Mouse (Mus musculus) right cerebral cortex, adult 18-20 months (tissue): Measurements from ENCODE around the gene Cpsf3.
A peak's percentile ranks its signal among the peaks of the same experiment; 100 is the strongest.

ENCODE experiments used
- DNase-seq: peaks from one replicate; pipeline ENCODE4 v3.0.0; 2022; ENCODE audit warnings: mixed read lengths

Gene Cpsf3

GRCm38 (mm10) chr12:21298856-21299255, 13.7 kb downstream of the Cpsf3 start:
- no peak for DNase-seq

- DNase-seq: no peak
These were observed 16.1 kb downstream of the Cpsf3 start for GRCm38 (mm10) chr12:21301324-21301723.

DNA sequence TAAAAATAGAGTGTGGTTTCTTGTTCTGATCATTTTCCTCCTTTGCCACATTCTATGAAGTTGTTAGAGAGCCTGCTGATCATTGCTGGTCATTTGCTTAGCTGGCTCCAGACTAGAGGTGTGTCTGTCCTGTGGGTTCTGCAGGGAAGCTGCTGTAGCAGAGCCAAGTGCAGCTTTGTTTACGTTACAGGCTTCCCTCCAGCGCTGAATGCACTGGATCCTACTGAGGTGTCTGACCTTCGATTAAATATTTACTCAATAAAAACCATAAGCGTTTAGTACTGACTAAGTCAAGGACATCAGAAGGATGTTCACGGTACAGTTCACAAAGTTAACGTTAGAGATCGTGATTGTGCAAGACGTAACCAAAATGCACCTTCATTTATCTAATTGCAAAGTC, 16.7 kb downstream of the Cpsf3 start:
- DNase-seq: no peak

DNA sequence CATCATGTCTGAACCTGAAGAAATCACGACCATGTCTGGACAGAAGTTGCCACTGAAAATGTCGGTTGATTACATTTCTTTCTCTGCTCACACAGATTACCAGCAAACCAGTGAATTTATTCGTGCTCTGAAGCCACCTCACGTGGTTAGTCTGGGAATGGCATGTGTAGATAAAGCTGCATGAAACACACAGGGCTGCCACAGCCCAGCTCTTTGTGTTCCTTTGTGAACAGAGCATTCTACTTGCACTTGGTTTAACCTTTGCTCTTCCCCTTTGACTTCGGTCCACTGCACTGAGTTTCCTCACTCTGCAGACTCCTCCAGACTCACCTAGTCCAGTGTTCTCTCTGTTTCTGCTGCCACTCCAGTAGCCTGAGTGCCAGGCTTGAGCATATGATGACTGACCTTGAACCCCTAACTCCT, 17.2 kb downstream of the Cpsf3 start:
- DNase-seq: no peak

GRCm38 (mm10) chr12:21305741-21306140, 20.6 kb downstream of the Cpsf3 start:
- DNase-seq: no peak

DNA sequence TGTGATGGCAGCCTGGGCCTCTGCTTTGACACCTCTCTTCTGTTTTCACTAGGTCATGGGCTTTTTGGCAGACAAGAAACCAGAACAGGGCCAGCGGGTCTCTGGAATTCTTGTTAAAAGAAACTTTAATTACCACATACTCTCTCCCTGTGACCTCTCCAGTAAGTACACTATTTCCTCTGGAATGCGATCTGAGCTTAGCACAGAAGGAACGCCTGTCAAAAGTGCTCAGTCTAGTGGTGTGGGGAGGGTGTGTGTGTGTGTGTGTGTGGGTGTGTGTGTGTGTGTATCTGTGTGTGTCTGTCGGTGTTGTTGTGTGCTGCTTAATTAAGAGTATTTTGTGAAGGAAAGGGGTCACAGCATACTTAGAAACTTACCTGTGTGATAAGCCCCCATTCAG, 21.5 kb downstream of the Cpsf3 start:
- no peak for DNase-seq

DNA sequence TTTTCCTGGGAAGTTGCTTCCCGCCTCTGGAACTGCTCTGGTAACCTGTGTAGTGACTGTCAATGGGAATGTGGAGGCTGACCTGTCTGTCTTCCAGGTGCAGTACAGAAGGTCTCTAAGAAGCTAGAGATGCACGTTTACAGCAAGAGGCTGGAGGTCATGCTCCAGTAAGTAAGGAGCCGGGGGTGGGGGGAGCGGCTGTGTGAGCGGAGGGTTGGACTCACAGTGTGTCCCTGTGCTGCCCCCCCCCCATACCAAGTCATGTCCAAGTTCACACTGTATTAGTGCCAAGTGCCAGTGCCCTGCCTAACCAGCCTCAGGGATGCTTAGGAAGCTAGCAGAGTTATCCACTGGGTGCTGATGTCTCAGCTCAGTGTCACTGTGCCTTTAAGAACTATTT, 27.0 kb downstream of the Cpsf3 start:
- no peak for DNase-seq

GRCm38 (mm10) chr12:21315923-21316868, 31.0 kb downstream of the Cpsf3 start, which contains the start of gene Iah1:
Gene Iah1 (plus strand): TSS chr12:21316389.
- DNase-seq: peak; percentile 85

GRCm38 (mm10) chr12:21316869-21317265, 31.7 kb downstream of the Cpsf3 start:
- DNase-seq: peak; percentile 15

GRCm38 (mm10) chr12:21318143-21318895, 33.1 kb downstream of the Cpsf3 start:
- peak; percentile 64 for DNase-seq

DNA sequence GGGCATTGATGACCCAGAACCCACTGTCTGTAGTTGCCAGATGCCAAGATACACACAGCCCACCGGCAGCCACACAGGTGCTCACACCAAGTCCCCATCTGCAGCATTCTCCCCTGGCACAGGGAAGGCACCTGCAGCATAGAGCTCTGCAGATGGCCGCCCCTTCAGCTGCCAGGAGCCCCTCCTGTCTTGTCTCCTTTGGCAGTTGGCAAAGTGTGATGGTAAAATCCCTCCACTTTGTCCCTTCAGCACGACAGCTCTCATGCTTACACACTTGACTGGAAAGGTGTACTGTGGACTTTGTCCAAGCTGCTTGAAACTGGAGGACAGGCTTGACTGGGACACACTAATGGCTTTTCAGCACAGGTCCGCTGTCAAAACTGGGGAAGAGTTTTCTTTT, 35.1 kb downstream of the Cpsf3 start:
- DNase-seq: no peak

- DNase-seq: no peak
These were observed 36.0 kb downstream of the Cpsf3 start for GRCm38 (mm10) chr12:21321170-21321569.

GRCm38 (mm10) chr12:21322296-21322695, 37.1 kb downstream of the Cpsf3 start:
- DNase-seq: no peak

DNA sequence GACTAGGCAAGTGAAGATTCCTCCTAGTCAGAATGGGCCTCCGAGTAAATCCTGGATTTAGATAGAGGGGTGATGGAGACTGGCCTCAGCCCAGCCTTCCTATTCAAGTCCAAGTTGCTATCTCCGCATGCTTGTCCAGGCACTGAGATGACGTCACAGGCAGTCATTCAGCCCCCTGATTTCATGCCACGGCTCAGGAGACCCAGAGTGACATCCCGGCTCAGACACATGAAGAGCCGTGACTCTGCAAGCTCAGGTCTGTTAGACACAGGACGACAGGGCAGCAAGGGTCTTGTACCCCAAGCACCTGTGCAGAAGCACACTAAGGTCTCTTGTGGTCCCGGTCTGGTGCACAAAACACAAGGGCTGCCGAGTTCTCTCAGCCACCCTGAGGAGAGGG, 37.7 kb downstream of the Cpsf3 start:
- DNase-seq: no peak

DNA sequence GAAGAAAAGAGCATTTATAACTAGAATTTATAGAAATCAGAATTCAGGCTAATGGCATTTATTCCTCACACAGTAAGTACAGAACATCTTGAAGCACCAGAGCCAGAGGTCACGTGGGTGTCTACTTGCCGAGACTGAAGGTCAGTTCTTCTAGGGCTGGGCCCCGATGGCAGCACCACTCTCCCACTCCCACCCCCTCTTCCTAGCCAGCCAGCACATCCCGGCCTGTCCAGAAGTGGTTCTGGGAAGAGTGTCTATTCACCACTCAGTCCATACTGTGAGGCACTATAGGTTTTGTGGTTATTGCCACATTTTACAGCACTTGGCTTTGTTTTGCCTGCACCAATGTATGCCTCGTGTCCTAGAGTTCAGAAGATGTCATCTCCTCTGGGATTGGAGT, 38.9 kb downstream of the Cpsf3 start:
- no peak for DNase-seq

DNA sequence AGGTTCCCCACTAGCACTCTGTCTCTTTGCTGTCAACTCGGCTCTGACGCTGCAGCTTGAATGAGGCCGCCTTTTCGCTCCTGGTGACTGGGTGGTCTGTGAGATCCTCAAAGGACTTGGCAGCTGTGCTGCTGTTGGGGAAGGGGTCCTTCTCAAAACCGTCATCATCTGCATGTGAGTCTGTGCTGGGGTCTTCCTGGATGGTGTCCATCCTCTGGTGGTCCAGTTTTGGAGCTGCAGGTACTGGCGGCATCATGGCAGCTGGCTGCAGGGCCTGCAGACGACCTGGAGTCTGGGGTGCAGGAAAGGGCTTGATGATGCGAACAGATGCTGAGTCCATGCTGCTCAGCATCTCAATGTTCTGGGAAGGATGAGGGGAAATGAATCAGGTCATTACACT, 40.1 kb downstream of the Cpsf3 start:
- DNase-seq: no peak

- no peak for DNase-seq
These were observed 41.1 kb downstream of the Cpsf3 start for GRCm38 (mm10) chr12:21326325-21326724.

GRCm38 (mm10) chr12:21329661-21330400, 44.6 kb downstream of the Cpsf3 start:
- no peak for DNase-seq

GRCm38 (mm10) chr12:21330961-21331576, 45.9 kb downstream of the Cpsf3 start:
- DNase-seq: peak; percentile 56

DNA sequence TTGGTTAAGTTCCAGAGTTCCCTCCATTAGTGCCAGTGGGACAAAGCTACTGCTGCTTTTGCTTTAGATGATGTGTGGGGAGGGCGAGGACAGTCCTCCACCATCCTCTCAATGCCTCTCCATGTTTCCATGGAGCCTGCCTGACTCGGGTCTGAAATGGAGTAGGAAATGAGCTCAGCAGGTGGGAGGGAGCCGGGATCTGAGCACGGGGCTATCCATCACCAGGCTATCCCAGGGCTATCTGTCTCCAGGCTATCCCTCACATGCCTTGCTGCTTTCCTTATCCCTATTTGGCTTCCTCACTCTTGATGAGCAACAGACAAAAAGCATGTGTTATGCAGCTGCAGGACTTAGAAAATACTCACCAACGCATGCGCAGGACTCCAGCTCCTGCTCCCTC, 46.5 kb downstream of the Cpsf3 start:
- DNase-seq: no peak

DNA sequence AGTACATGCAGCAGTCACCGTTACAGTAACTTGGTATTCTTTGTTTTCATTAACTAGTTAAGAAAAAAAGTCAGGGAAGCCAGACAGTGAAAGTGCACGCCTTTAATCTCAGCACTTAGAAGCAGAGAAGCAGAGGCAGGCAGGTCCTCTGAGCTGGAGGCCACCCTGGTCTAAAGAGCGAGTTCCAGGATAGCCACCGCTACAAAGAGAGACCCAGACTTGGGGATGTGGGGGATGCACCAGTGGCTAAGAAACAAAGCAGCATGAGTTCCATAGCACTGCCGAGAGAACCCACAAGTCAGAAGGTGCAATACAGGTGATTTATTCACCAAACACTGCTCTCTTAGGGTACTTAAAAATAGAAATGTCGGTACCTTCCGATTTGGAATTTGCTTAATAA, 47.8 kb downstream of the Cpsf3 start:
- DNase-seq: no peak

DNA sequence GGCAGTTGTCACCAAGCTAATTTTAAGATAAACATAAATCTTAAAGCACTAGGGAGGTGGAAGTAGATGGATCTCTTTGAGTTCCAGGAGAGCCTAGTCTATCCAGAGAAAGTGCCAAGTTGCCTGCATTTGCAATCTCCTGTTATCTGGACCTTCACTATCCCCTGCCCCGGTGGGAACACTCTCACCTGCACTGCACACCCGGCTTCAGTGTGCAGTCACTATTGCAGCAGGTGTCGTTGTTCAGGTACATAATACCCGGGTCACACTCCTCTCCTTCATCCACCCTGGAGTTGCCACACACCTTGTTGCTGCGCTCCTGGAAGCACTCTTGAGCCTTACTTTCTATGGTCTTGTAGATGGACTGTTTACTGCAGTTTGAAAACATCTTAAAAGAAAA, 48.6 kb downstream of the Cpsf3 start:
- no peak for DNase-seq

GRCm38 (mm10) chr12:21335869-21336268, 50.7 kb downstream of the Cpsf3 start:
- DNase-seq: peak; percentile 60
